Mouse (Mus musculus) ES-Bruce4 (cell line): ENCODE measurements around the gene Rufy2.

Experiments used
- CTCF ChIP-seq: IDR thresholded peaks from one replicate; pipeline ENCODE4 v1.8.1; 2011; ENCODE audit warnings: low read depth, low read length
- POLR2A ChIP-seq: IDR thresholded peaks from one replicate; pipeline ENCODE4 v1.8.1; 2011; ENCODE audit warnings: low read length; ENCODE audit not compliant: insufficient read depth

DNA sequence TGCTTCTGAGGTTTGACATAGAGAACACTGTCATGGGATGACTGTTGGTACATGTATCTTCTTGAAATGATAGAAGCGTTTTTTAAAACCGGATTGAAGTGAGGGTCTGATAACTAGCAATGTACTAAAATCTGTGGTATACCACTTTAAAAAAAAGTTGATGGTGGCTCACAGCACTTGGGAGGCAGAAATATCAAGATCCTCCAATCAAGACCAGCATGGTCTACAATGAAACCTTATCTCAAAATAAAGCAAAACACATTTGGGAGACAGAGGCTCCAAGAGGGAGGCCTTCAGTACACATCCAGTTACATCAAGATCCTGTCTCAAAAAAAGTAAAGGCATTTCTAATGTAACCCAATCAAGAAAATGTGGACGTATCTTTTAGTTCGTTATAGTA lies 41.7 kb downstream of the Rufy2 start:
- TF ChIP-seq CTCF (no peak), POLR2A (no peak)
